Mouse (Mus musculus) hindlimb bud, embryonic 11.5 days (tissue): ENCODE results near the gene Hnrnpa0.
"Not testable (repeated sequence)": the region's sequence is repeated elsewhere in the genome, so short reads cannot be mapped to it uniquely, and the experiment has no call there.

Experiments used
- DNase-seq: peaks from one replicate; pipeline ENCODE4 v3.0.0-alpha.2; 2012; ENCODE audit warnings: low read depth, low spot score; ENCODE audit errors: extremely low spot score

Gene Hnrnpa0

DNA sequence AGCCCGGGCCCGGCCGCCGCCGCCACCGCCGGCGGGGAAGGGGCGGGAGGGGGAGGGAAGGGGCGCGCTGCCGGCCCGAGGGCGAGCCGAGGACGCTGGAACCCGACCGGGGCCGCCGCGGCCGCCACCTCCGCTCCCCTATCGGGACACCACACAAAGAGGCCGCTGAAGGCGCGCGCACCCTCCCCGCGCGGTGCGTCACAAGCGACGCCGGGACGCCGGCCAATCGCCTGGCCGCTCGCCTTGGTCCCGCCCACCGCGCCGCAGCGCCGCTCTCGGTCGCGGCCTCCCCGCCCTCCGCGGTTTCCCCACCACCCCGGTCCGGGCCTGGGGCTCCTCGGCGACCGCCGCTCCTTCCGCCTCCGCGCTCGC is at the start of gene Hnrnpa0:
Gene Hnrnpa0 (minus strand): TSS at position 161 of the 372 bp plus-strand sequence.
- DNase-seq: no peak

DNA sequence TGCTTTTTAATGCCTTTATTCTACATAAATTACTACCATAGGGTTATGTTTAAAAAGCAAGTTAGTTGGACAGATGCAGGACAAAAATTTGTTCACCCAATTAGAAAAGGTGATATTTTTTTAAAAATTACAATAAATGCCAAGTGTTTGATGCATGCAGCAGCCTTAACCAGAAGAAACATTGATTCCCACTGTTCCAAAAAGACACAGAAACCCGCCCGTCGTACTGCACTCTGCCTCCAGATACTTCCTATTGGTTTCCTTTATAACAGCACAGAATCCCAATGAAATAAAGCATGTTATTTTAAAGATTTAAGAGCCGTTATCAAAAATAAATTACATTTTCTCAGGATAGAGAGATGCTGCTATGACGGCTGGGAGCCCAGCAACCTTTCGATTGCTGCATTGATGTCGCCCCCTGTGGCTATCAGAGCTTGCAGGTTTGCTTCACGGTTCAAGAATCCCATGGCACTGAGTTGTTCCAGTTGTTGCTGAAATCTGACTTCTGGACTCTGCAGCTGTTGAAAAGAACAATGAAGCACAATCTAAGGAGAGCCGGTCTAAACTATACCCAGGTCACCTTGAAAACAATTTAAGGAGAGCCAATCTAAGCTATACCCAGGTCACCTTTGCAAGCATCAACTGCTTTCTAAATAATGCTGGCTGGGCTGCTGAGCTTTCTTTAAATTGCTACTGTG is 49.3 kb upstream of the Hnrnpa0 start:
- no peak for DNase-seq

DNA sequence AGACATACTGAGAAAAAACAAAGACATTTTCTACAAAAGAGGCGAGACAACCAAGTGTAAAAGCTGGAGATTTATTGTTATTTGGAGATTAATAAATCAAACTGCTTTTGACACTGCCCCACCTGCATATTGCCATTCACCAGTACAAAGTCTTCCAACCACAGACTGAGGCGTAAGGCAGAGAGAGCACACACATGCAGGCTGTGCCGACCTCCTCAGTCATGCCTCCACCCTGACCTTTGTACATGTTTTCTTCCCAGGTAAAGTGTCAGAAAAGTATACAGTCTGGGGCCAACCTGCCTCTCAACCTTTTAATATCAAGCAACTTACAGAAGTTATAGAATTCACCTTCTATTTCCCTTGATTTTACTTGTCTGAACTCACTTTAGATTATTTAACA is 47.7 kb upstream of the Hnrnpa0 start:
- DNase-seq: no peak

DNA sequence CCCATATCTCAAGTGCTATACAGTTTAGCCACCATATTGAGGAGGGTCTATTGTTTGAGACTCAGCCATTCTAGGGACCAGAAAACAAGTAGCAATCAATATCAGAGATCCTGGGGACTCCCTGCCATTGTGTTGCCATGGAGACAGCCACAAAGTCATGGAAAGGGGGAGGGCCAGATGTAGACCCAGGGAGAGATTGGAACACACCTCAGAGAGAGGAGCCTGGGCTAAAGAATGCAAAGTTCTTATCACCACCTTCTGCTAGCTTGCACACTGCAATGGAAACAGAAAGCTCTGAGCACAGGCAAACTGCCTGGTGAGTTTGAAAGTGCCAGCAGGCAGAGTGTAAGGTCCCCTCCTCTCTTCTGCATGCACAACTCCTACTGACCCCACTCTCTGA is 39.8 kb upstream of the Hnrnpa0 start:
- no peak for DNase-seq

DNA sequence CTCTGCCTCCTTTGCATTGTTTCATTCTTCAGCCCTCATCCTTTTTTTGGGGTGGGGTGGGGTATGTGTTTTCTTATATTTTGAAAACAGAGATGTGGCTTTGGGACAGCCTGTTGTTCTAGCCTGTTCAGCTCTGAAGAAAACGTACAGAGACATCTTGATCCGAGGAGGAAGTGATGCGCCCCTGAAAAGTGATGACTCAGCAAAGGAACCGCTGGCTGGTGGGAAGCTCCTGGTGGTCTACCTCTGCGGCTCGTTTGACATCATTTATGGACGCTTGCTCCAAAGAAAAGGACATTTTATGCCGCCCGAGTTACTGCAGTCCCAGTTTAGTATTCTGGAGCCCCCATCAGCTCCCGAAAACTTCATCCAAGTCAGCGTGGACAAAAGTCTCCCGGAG is 35.0 kb upstream of the Hnrnpa0 start:
- DNase-seq: no peak

DNA sequence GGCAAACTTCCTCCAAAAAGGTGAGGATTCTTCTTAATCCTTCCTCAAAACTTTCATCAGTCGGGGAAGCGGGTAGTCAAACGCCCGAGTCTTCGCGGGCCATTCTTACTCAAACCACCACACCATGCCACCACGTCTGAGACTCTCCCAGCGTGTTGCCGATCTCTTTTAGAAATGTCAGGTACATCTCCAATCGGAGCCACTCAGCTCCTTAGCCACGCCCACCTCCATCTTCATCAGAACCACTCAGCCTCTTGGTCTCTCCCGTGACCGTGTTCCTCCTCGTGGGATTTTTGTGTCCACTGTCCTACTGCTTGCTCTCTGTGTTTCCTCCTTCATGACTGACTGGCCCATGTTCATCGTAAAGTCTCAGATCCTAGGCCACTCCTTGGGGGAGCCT is 32.4 kb upstream of the Hnrnpa0 start:
- DNase-seq: no peak

DNA sequence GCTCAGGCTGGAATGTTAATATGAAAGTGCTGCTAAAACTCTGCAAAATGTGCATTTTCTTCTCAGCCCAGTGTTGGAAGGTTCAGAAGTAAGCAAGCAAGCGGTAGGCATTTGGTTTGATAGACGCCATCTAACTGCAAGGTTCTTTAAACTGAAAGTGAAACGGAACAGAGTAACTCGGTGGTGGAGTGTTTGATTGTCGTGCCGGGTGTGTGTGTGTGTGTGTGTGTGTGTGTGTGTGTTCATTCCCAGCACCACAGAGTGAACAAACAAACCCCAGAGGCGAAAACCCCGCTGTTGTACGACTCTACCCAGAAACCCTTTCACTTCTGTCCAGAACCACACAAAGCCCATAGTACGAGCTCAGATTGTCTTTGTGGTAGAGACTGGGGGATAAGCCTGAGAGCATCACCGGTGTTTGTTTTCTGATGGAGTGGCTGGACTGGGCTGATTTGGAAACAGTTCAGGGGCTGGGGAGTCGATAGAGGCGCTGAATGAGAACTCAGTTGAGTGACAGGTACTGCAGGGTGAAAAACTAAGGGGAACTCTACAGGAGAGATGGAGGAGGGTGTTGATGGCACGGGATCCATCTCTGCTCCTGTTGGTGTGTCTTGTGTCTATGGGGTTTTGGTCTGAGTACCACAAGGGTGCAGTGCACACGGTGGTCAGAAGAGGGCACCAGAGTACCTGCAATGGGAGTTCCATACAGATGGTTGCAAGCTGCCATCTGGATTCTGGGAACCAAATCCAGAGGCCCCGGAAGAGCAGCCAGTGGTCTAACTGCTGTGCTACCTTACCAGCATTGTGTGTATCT is 29.9 kb upstream of the Hnrnpa0 start:
- DNase-seq: peak; percentile 91

DNA sequence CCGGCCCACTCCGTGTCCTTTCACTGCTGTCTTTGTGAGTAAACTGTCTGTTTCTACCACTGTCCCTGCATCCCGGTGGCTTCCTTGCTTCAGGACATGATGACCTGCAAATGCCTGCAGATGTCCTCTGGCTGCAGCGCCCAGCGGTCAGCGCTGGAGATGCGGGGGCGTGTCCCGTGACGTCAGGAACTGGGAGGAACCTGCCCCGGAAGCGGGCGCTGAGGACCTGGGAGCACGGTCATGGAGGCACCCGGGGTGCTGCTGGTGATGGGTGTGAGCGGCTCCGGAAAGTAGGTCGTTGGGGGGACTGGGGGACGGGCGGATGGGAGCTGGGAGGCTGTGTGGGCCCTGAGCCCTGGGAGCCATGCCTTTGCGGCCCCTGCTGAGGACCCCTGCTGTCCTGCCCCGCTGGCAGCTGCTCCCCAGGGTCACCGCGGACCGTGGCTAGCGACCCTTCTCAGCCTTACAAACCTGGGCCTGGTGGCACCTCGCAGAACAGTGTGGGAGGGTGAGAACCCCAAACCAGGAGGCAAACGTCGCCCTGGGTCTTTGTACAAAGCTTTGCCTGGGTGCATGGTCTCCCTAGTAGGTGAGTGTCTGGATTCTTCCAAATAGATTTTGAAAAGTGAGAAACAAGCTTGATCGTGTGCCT is 29.2 kb upstream of the Hnrnpa0 start, which contains the start of gene Idnk:
Gene Idnk (plus strand): TSS at position 203 of the 652 bp plus-strand sequence.
- peak; percentile 44 for DNase-seq

DNA sequence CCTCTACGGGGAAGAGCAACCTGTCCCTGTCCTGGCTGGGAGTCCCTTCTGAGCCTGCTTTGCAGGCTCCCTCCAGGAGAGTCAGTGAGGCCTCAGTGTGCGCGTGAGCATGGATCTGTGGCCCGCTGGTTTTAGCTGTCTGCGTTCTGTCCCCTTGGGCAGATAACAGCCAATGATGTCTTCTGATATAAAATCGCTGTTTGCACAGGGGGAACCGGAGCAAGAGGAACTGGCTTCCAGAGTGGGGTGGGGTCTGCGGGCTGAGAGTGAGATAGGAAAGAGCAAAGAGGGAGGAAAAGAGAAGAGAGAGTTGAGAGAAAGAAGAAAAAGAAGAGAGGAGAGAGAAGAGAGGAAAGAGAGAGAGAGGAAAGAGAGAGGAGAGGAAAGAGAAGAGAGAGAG is 28.7 kb upstream of the Hnrnpa0 start:
- no peak for DNase-seq

DNA sequence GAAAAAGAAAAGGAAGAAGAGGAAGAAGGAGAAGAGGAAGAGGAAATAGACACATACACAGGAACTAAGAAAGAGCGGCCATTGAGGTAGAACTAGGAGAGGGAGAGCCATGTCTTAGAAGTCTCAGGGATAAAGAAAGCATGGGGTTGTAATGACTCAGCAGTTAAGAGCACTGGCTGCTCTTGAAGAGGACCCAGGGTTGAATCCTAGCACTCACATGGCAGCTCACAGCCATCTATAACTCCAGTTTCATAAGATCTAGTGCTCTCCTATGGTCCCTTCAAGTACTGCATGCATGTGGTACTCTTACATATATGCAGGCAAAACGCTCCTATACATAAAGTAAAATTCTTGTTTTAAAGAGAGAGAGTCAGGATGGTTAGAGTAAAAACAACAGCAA is 27.7 kb upstream of the Hnrnpa0 start:
- no peak for DNase-seq

DNA sequence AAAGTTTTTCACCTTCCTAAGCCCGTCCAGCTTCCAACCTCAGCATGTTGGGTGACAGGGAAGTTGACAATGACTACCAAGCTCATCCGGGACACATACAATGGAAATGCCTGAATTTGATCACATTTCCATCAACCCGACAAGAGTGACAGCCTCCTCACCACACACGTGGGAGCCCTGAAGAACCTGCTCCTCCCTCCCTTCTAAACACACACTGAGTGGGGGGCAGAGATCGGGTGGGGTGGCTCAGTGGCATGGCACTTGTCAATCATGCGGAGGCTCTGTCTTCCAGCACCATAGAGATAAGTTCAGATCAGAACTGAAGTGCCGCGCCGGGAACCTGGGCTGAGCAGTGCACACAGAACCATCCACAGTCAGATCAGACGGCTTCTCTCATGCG is 22.1 kb upstream of the Hnrnpa0 start:
- no peak for DNase-seq

DNA sequence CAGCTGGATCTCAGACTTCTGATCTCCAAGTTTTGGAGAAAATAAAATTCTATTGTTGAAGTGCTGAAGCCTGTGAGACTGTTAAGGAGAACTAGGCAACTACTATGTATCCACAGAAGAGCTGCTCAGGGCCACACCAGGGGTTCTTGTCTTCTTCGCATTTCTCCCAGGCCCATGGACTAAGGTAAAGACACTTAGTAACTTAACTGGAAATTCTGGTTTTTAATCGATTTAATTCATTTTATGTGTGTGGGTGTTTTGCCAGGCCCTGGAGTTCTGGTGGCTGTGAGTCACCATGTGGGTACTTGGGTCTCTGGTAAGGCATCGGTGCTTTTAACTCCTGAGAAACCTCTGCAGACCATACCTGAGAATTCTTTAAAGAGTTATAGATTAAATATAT is 21.3 kb upstream of the Hnrnpa0 start:
- no peak for DNase-seq

DNA sequence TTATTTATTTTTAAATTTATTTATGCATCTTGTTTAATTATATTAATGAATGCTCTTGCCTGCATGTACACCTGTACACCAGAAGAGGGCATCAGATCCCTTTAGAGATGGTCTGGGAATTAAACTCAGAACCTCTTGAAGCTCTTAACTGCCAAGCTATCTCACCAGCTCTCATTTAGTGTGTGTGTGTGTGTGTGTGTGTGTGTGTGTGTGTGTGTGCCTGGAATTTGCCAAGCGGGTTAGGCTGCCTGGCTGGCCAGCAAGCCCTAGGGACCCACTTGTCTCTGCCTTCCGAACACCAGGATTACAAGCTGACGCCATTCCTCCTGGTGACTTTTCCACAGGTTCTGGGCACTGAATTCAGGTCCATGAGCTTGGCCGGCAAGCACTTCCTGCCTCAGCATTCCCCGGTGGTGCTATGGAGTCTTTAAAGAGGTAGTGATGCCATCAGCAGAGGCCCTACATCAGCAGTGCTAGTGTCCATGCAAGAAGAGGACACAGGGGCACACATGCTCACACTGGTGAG is 20.7 kb upstream of the Hnrnpa0 start:
- DNase-seq: no peak

DNA sequence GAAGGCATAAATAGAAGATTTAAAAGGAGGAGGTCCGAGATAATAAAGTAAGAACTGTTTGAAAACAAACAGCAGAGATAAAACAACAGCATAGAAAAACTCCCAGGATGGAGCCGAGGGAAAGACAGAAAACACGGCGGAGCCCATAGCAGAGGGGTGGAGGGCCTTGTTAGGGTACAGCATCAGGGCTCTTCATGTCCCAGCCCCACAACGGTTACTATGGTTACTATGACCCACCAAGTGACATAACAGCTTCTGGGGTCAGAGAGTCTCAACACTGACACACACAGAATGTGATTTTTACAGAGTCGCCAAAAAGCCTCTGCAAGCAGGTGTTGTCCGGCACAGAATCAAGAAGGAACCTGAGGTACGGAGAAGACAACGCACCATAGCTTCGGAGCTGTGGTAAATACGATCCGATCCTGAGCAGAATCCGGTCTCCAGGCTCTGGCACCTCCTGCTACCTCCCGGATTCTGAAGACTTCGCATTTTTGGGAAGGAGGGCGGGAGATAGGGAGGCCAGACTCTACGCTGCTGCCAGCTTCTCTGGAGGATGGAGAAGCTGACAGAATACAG is 20.0 kb upstream of the Hnrnpa0 start:
- DNase-seq: peak; percentile 87

DNA sequence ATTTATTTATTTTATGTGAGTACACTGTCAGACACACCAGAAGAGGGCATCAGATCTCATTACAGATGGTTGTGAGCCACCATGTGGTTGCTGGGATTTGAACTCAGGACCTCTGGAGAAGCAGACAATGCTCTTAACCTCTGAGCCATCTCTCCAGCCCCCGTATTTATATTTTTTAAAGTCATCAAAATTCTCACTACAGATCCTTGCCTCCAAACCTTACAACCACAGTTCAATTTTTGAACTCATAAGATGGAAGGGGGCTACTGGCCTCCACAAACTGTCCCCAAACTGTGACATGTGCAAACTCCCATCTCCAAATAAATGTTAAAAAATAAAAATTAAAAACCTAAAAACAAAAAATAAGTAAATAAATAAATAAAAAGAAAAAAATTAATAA is 19.4 kb upstream of the Hnrnpa0 start:
- DNase-seq: no peak

DNA sequence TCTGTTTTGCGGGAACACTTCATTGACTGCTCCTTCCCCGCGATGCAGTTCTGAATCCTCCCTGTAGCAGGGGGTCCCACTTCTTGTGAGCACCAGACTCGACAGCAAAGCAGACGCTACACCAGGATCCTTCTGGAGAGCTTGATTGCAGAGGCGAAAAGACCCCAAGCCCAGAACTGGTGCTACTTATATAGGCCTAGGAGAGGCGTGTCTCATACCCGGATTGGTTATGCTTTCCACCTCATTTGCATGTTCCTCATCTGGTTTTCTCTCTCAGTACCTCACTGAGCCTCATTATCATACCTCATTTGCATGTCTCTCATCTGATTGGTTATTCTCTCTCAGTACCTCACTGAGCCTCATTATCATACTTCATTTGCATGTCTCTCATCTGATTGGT is 18.2 kb upstream of the Hnrnpa0 start:
- DNase-seq: not testable (repeated sequence)

DNA sequence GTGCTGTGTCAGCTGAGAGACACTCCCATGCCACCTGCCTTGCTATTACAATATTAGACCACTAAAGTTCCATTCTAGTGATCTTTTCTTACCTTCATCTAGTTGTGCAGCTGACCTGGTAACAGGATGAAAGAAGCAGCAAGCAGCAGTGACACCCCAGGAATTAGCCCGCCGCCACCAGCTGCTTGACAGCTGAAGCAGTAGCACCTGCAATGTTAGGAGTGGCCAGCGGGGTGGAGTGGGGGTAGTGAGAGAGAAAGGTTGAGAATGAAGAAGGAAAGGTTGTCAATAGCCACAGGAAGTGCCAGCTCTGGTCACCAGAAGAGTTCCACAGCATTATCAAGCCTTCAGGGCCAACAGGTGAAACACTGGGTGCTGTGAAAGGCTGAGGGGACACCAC is 3.3 kb upstream of the Hnrnpa0 start:
- no peak for DNase-seq

DNA sequence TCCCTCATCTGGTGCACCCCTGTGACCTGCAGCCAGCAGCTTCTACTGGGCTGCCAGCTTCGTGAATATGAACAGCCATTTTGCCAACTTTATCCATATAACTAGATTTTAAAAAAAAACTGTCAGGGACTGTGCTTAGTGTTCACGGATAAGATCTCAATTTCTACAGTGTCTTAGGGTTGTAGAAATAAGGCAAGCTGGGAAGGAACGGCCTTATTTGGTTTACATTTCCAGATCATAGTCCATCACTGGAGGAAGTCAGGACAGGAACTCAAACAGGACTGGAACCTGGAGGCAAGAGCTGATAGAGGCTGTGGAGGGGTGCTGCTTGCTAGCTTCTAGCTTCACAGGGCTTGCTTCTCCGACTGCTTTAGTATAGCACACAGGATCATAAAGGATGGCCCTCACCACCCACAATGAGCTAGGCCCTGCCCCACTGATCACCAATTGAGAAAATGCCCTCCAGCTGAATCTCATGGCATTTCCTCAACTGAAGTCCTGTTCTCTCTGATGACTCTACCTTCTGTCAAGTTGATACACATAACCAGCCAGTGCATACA is 1.4 kb upstream of the Hnrnpa0 start:
- no peak for DNase-seq

DNA sequence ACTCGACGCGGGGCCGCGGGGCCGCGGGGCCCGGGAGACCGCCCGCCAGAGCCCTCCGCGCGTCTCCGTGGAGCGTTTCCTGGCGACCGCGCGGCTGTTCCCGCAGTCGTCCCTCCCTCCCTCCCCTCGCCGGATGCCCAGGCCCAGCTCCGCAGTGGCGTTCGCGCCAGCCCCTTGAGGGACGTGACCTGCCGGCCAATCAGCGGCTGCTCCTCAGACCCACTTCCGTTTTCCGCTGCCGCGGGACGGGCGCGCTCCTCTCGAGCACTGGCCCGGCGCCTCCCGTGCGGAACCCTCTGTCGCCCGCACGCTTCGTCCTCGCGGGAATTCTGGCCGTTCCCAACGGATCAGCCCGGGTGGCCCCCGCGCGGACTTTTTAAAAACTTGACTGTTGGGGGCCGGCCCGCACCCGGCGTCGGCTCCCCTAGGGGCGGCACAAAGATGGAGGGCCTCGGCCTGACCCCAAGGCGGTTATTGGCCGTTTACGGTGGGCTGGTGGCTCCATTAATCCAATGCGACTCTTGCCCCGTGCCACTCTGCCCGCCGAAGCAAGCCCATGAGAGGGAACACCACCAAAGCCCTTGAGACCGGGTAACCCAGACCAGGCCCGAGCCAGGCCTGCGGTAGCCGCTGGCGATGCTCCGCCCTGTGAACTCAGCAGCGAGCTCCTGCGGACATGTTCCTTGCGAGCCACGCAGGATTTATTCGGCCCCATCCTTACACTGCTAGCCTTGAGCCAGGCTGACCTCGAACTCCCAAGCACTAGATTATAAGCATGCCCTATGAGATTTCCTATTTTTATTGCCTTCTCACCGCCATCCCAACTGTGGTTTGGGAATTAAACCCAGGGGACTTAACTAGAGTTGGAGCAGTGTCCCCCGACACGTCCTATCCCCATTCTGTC is 664 bp upstream of the Hnrnpa0 start:
- no peak for DNase-seq

DNA sequence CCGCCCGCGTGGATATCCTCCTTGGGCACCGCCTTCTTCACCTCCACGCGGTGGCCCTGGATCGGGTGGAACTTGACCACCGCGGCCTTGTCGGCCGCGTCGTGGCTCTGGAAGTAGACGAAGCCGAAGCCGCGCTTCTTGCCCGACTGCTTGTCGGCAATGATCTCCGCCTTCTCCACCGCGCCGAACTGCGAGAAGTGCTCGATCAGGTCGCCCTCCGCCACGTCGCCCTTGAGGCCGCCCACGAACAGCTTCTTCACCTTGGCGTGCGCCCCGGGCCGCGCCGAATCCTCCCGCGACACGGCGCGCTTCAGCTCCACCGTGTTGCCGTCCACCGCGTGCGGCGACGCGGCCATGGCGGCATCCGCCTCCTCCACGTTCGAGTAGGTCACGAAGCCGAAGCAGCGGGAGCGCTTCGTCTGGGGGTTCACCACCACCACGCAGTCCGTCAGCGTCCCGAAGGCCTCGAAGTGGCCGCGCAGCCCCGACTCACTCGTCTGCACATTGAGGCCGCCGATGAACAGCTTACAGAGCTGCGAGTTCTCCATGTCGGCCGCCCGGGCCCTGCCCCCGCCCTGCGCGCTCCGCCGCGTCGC is 492 bp downstream of the Hnrnpa0 start:
- no peak for DNase-seq
